Mouse (Mus musculus): ENCODE results near the gene Fbrs.
"Not testable (repeated sequence)": the region's sequence is repeated elsewhere in the genome, so short reads cannot be mapped to it uniquely, and the experiment has no call there.

Fbrs gene

DNA sequence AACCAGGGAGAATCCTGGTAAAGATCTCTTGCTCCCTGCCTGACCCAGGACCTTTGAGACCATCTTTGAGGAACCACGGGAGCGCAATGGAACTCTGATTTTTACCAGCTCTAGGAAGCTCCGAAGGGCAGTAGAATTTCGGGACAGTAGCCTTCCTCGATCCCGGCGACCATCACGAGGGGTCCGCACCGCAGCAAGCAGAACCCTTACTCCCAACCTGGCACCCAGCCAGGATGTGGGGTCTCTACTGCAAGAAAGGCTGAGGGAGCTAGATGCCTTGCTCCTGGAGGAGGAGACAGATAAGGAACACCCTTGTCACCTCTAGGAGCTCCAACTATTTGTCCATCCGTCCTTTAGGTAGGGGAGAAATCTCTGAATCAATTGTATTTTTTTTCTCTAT lies 2.7 kb upstream of the Fbrs start:
- in situ Hi-C loops (cut with MseI, MboI), result no loop called here

- in situ Hi-C loops (cut with MseI, MboI), result no loop called here
These were observed 2.1 kb upstream of the Fbrs start for GRCm38 (mm10) chr7:127476855-127477254.

DNA sequence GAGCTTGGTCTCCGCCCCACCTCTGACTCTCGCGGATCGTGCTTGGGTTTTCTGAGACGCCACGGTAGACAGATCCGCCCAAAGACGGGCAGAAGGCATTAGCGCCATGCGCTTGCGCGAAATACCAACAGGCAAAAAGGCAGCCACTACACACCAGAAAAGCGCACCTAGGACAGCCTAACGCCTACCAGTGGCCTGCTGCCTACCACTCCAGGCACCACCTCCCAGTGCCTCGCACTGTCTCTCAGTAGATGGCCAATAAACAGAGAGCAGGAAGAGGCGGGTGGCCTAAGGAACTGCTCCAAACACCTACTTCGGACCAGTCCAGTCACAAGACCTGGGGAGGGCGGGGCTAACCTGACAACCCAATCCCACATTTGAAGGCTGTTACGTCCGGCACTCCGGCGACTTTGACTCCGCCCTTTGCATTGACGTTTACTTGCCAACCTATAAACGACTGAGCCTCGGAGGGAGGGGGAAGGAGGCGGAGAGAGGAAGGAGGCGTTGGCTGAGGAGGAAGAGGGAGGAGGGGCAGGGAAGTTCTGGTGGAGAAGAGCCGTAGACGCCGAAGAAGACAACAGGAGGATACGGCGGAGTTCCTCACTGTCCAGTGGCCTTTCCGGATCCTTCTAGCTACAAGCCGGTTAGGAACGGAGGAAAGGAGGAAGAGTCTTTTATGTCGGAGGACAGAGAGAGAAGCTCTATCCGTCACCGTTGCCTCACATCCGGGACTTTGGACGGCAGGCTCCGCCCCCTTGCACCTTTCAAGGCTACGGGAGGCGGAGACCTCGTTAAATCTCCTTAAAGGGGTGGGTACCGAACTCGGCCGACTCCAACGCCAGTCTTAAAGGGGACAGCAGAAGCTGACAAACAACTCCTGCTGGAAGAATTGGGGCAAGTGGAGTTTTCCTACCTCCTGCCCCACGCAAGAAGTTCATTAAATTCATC lies 1.0 kb upstream of the Fbrs start:
- in situ Hi-C loops (cut with MseI, MboI), result no loop called here

DNA sequence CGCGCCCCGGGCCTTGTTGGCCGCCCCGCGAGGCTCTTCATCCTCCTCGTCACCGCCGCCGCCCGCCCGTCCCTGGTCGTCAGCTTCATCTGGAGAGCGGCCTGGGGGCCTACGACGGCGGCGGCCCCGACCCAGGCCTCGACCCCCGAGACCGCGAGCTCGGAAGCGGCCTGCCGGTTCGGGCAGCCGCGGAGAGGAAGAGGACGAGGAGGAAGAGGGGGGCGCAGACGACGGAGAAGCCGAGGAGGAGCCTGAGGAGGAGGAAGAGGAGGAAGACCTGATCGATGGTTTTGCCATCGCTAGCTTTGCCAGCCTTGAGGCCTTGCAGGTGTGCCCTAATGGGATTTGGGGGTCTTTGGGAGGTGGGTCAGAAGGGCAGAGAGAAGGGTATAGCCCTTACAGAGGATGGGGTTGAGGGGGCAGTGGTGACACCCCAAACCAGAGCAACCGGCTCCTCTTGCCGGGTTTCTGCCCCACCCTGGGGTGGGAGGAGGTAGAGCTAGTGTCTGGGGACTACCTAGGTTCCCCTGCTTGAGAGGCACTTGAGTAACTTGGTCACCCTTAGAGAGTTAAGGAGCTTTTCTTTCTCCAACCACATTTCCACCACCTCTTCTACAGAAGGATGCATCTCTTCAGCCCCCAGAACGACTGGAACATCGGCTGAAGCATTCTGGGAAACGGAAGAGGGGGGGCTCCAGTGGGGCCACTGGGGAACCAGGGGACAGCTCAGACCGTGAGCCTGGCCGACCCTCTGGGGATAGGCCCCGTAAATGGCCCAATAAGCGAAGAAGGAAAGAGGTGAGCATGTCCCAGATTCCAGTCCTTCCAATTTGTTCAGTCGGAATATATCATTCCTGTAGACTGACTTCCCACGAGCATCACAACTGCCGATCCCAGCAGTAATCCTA lies 573 bp downstream of the Fbrs start:
- in situ Hi-C loops (cut with MseI, MboI), result no loop called here

- in situ Hi-C loops (cut with MseI, MboI), result no loop called here
These were observed 1.3 kb downstream of the Fbrs start for GRCm38 (mm10) chr7:127480321-127480720.

DNA sequence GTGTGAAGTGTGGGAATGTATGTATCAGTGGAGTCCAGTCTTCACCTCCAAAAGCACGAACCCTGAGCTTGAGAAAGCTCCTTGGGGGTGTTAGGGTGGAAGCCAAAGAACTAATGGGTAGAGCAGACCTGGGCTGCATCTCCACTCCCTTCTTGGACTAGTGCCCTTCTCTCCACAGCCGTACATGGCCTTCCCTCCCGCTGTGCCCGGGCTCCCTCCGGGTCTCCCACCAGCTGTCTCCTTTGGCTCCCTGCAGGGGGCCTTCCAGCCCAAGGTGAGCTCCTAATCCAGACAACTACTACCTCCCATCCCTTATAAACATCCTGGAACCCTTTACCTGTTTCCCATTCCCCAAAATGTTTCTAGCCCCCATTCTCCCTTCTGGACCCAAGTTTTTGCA lies 6.4 kb downstream of the Fbrs start:
- in situ Hi-C loops (cut with MseI, MboI), result no loop called here

GRCm38 (mm10) chr7:127488364-127488763 lies 9.4 kb downstream of the Fbrs start:
- in situ Hi-C loops (cut with MseI, MboI), result not testable (repeated sequence)

GRCm38 (mm10) chr7:127489982-127490381 lies 11.0 kb downstream of the Fbrs start:
- in situ Hi-C loops (cut with MseI, MboI), result no loop called here

DNA sequence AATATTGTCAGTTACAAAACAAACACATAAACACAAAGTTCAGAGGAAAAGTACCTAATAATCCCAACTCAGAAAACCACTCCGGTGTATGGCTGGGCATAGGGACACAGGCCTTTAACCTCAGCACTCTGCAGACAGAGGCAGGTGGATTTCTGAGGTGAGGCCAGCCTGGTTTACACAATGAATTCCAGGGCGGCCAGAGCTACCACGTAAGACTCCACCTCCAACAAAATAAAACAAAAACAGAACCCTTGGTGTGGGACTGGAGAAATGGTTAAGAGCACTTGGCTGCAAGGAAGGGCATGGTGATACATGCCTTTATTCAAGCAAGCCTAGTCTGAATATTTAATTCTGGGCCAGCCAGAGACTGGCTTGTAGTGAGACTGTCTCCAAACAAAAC lies 12.8 kb downstream of the Fbrs start:
- in situ Hi-C loops (cut with MseI, MboI), result no loop called here

DNA sequence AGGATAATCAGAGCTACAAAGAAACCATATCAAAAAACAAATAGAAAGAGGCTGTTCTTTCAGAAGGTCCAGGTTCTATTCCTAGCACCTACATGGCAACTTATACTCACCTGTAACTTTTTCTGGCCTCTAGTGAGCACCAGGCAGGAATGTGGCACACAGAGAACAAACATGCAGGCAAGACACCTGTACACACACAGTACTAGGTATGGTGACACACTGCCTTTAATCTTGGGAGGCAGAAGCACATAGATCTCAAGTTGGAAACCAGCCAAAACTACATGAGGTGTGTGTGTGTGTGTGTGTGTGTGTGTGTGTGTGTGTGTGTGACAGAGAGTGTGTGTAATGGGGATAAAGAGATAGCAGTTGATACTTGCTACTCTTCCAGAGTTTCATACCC lies 15.6 kb downstream of the Fbrs start:
- in situ Hi-C loops (cut with MseI, MboI), result no loop called here

GRCm38 (mm10) chr7:127497382-127497781 lies 18.4 kb downstream of the Fbrs start:
- in situ Hi-C loops (cut with MseI, MboI), result no loop called here

DNA sequence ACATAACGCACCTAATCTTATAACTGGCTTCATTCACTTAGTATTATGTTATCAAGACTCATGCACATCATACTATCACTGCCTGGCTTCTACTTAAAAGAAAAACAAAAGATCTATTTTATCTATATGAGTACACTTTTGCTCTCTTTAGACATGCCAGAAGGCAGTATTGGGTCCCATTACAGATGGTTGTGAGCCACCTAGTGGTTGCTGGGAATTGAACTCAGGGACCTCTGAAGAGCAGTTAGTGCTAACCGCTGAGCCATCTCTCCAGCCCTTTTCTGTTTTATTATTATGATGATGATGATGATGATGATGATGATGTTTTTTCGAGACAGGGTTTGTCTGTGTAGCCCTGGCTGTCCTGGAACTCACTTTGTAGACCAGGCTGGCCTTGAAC lies 19.4 kb downstream of the Fbrs start:
- in situ Hi-C loops (cut with MseI, MboI), result no loop called here

GRCm38 (mm10) chr7:127508291-127508690 lies 29.3 kb downstream of the Fbrs start:
- in situ Hi-C loops (cut with MseI, MboI), result no loop called here

GRCm38 (mm10) chr7:127509830-127510229 lies 30.8 kb downstream of the Fbrs start:
- in situ Hi-C loops (cut with MseI, MboI), result not testable (repeated sequence)

DNA sequence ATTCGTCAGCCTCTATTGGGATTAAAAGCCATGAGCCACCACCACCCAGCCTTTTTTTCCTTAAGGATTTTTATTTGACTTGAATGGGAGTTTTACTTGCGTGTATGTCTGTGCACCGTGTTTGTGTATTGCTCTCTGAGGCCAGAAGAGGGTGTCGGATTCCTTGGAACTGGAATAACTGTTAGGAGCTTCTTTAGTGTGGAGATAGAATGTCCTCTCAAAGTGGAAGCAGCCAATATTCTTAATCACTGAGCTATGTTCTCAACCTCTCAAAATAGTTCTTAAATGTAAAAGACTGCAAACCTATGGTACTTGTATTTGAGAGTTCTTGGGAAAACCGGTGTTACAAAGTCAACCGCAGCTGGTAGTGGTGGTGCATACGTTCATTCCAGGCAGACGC lies 32.2 kb downstream of the Fbrs start:
- in situ Hi-C loops (cut with MseI, MboI), result no loop called here

DNA sequence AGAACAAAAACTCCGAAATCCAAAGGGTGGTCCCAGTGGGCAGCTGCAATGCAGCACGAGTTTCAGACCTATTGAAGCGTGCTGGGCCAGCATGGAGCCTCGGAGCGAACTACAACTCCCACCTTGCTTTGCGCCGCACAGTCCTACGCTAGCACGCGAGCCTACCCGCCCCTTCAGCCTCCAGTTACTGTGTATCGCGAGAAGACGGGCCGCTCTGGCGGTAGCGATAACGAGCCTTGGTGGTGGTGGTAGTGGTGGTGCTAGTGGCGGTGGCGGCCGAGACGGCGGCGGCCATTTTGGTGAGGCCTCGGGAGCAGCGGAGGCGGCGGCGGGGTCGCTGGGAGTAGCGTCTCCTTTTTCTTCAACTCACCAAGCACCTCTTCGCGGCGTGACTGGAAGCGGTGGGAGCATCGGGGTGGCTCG lies 32.8 kb downstream of the Fbrs start, which contains the start of gene Srcap:
Srcap (plus strand) TSS at position 176 of the 423 bp plus-strand sequence.
- in situ Hi-C loops (cut with MseI, MboI), result no loop called here

DNA sequence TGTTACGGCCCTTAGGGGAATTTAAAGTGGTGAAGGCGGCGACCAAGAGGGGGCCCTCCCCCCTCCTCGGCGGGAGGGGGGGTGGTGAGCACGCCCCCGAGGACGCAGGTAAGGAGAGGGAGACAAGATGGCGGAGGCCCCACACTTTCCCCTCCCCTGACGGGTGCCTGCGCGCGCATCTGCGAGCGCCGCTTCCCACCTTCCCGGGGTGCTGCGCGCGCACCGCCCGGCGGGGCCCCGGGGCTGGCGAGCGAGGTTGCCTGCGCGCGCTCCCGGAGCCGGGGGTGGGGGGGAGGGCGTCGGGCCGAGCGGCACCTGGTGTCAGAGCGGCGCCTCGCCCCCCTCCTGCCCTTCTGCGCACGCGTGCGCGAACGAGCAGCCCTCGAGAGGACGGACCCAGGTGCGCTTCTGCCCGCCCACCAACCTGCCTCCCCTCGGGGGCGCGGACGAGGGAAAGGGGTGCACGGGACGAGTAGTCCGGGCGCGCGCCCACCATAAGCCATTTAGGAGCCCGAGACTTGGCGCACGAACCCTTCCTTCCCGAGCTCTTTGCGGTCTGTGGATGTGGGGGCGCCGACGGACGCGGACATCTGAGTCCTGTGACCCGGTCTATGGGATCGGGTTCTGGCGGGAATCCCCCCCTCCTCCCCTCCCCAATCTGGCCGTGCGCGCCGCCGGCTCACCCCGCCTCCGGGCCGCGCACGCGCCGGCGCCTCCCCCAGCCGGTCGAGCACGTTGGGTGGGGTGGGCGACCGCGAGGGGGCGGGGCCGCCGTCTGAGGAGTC lies 33.4 kb downstream of the Fbrs start:
- in situ Hi-C loops (cut with MseI, MboI), result no loop called here

DNA sequence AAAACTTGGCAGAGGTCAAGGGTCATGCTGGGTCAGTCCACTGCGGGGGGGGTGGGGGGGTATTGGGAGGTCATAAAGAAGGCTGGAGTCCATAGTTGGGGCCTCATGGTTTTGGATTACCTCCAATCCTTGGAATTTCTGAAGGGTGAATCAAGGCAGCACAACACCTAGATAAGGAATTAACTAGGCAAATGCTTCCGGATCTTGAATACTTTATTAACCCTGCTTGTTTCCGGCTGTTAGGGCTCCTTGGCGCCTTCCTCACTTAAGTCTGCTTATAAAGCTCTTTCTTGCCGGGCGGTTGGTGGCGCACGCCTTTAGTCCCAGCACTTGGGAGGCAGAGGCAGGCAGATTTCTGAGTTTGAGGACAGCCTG lies 34.0 kb downstream of the Fbrs start:
- in situ Hi-C loops (cut with MseI, MboI), result no loop called here

DNA sequence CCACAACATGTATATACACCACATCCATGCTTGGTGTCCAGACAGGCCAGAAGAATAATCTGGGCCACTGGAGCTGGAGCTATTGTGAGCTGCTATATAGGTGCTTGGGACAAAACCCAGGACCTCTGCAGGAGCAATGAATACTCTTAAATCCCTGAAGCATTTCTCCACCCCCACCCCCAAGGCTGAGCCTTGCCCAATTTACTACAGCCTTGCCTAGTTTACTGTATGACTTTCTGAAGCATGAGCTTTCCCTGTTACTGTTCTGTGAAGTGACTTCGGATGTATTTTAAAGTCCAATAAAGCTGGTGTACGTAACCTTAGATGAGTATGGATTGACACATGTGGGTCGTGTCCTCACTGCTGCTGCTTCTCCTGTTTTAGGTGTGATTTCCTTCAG lies 34.8 kb downstream of the Fbrs start:
- in situ Hi-C loops (cut with MseI, MboI), result no loop called here

DNA sequence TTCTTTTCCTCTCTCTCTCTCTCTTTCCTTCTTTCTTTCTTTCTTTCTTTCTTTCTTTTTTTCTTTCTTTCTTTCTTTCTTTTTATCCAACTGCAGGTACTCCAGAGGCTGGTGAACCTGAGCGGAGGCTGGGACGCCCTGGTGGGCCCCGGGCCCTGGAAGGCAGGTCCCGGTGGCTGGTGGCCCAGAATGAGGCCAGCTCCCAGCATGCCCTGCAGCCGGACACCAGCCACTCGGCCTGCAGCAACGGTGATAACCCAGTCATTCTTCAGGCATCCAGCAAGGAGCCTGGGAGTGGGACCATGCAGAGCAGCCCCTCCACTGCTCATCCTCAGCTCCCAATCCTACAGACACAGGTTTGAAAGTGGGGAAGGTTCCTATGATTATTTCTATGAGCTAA lies 36.8 kb downstream of the Fbrs start:
- in situ Hi-C loops (cut with MseI, MboI), result no loop called here

DNA sequence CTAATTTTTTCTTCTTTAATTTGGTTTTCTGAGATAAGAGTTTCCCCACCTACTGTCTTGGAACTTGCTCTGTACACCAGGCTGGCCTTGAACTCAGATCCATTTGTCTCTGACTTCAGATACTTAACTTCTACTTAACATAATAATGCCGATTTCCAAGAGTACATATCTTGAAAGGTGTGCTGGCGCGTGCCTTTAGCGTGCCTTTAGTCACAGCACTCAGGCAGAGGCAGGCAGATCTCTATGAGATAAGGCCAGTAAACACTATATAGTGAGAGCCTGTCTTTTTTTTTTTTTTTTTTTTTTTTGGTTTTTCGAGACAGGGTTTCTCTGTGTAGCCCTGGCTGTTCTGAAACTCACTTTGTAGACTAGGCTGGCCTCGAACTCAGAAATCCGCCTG lies 37.3 kb downstream of the Fbrs start:
- in situ Hi-C loops (cut with MseI, MboI), result no loop called here

DNA sequence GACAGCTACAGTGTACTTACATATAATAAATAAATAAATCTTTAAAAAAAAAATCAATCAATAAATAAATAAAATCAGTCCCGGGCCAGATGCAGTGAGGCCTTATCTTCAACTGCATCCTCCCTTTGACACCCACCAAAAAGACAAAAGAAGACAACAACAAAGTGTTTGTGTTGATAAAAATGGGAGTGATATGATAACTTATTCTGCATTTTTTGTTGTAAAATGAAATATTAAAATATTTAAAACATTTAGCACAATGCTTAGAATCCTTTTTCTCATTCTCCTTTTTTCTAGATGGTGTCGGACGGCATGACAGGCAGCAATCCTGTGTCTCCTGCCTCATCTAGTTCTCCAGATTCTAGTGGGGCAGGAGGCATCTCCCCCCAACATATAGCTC lies 40.3 kb downstream of the Fbrs start, which contains the start of gene Gm42715:
Gm42715 (plus strand) TSS at position 301 of the 400 bp plus-strand sequence.
- in situ Hi-C loops (cut with MseI, MboI), result no loop called here
